Mouse (Mus musculus): ENCODE data around the gene Fa2h. TPM values are rescaled to one million over a fixed set of nuclear protein-coding genes. Genes with fewer than 3 reads are reported as not detected.

Gene Fa2h
- 10 to 100 TPM; 20.4 to 31.0 TPM for total RNA-seq (2021)

GRCm38 (mm10) chr8:111393391-111394363 lies at the start of gene Fa2h:
Fa2h (minus strand) TSS chr8:111393824.
- DNase-seq (ENCODE audit: low spot score in 2 of 2): peak; percentile 57 to 73
- intact Hi-C loops (cut with DNase I): no loop called here

GRCm38 (mm10) chr8:111439189-111439588 lies 45.6 kb upstream of the Fa2h start:
- intact Hi-C loops (cut with DNase I): loop anchor here (1.0 kb wide), 1 partner anchor 96 kb away; no protein-coding TSS in a partner anchor
- DNase-seq (ENCODE audit: low spot score in 2 of 2): peak; percentile 71 to 72

- intact Hi-C loops (cut with DNase I): no loop called here
- DNase-seq (ENCODE audit: low spot score in 2 of 2): no peak
These were observed 41.6 kb upstream of the Fa2h start for GRCm38 (mm10) chr8:111435071-111435828.

GRCm38 (mm10) chr8:111424646-111425045 lies 31.0 kb upstream of the Fa2h start:
- DNase-seq (ENCODE audit: low spot score in 2 of 2): no peak
- intact Hi-C loops (cut with DNase I): no loop called here

GRCm38 (mm10) chr8:111424181-111424580 lies 30.6 kb upstream of the Fa2h start:
- DNase-seq (ENCODE audit: low spot score in 2 of 2): no peak
- intact Hi-C loops (cut with DNase I): no loop called here

- intact Hi-C loops (cut with DNase I): no loop called here
- DNase-seq (ENCODE audit: low spot score in 2 of 2): no peak
These were observed 29.0 kb upstream of the Fa2h start for GRCm38 (mm10) chr8:111422614-111423013.

GRCm38 (mm10) chr8:111419171-111419570 lies 25.5 kb upstream of the Fa2h start:
- DNase-seq (ENCODE audit: low spot score in 2 of 2): no peak
- intact Hi-C loops (cut with DNase I): no loop called here

- DNase-seq (ENCODE audit: low spot score in 2 of 2): no peak
- intact Hi-C loops (cut with DNase I): no loop called here
These were observed 25.0 kb upstream of the Fa2h start for GRCm38 (mm10) chr8:111418601-111419000.

- DNase-seq (ENCODE audit: low spot score in 2 of 2): no peak
- intact Hi-C loops (cut with DNase I): no loop called here
These were observed 23.6 kb upstream of the Fa2h start for GRCm38 (mm10) chr8:111417222-111417621.

- intact Hi-C loops (cut with DNase I): no loop called here
- DNase-seq (ENCODE audit: low spot score in 2 of 2): no peak
These were observed 9.8 kb upstream of the Fa2h start for GRCm38 (mm10) chr8:111403391-111403790.

GRCm38 (mm10) chr8:111391268-111391667 lies 2.4 kb downstream of the Fa2h start:
- intact Hi-C loops (cut with DNase I): no loop called here

GRCm38 (mm10) chr8:111390837-111391236 lies 2.8 kb downstream of the Fa2h start:
- intact Hi-C loops (cut with DNase I): no loop called here
- no peak for DNase-seq (ENCODE audit: low spot score in 2 of 2)

More at GRCm38 (mm10) chr8:111391268-111391667, 2.4 kb downstream of the Fa2h start:
- DNase-seq (ENCODE audit: low spot score in 2 of 2): no peak

- DNase-seq (ENCODE audit: low spot score in 2 of 2): no peak
These were observed 4.0 kb downstream of the Fa2h start for GRCm38 (mm10) chr8:111389581-111389980.

GRCm38 (mm10) chr8:111385915-111386314 lies 7.7 kb downstream of the Fa2h start:
- intact Hi-C loops (cut with DNase I): no loop called here
- DNase-seq (ENCODE audit: low spot score in 2 of 2): no peak

More at GRCm38 (mm10) chr8:111389581-111389980, 4.0 kb downstream of the Fa2h start:
- intact Hi-C loops (cut with DNase I): no loop called here

- intact Hi-C loops (cut with DNase I): no loop called here
- no peak for DNase-seq (ENCODE audit: low spot score in 2 of 2)
These were observed 9.0 kb downstream of the Fa2h start for GRCm38 (mm10) chr8:111384628-111385027.

- intact Hi-C loops (cut with DNase I): no loop called here
- no peak for DNase-seq (ENCODE audit: low spot score in 2 of 2)
These were observed 18.4 kb downstream of the Fa2h start for GRCm38 (mm10) chr8:111375192-111375591.

GRCm38 (mm10) chr8:111369711-111370110 lies 23.9 kb downstream of the Fa2h start:
- intact Hi-C loops (cut with DNase I): no loop called here
- DNase-seq (ENCODE audit: low spot score in 2 of 2): no peak

GRCm38 (mm10) chr8:111367350-111367749 lies 26.3 kb downstream of the Fa2h start:
- no peak for DNase-seq (ENCODE audit: low spot score in 2 of 2)
- intact Hi-C loops (cut with DNase I): no loop called here

GRCm38 (mm10) chr8:111366610-111367234 lies 26.9 kb downstream of the Fa2h start:
- intact Hi-C loops (cut with DNase I): no loop called here
- no peak for DNase-seq (ENCODE audit: low spot score in 2 of 2)

- intact Hi-C loops (cut with DNase I): no loop called here
- peak in 1 of 2 experiments; percentile 29 for DNase-seq (ENCODE audit: low spot score in 2 of 2)
These were observed 30.1 kb downstream of the Fa2h start for GRCm38 (mm10) chr8:111363489-111363888.
